Mouse (Mus musculus) retina, postnatal 7 days (tissue): ENCODE measurements at regions not wholly inside any gene's neighbourhood (a gene's known extent, or its start where the extent isn't known, plus 50 kb on each side); places are given as distances from the start of the nearest gene placed in this dataset.
A peak's percentile ranks its signal among the peaks of the same experiment; 100 is the strongest.

Experiments used
- DNase-seq: peaks from one replicate; pipeline ENCODE4 v3.0.0-alpha.2; 2012; ENCODE audit warnings: low read depth, low spot score

DNA sequence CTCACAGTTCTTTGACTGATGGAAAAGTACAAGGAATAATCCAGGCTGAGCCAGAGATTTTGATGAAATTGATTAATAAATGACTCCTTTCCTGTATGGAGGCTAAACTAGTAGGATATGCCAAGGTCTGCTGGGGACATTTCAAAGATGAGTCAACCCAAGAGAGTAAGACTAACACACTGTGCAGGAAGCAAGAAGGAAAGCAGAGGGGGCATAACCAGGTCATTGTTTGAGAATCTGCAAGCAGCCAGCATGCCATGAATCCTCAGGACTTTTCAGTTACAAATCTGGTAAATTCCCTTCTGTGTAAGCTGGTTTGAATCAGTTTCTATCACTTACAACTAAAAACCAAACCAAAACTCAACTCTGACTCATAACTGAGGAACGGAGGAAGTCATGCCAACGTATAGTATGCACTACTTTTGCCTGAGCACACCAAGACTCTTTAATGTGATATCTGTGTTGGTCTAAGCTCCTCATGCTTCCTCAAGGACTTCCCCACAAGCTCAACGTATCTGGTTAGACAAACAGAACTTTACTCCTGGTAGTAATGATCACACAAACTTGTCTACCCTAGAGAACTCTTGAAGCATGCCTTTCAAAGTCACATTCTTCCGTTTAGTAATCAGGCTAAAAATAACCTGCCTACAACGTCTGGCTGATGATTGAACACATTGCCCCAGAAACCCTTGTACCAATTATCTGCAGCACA is 314.0 kb upstream of the Adamts9 start:
- no peak for DNase-seq

DNA sequence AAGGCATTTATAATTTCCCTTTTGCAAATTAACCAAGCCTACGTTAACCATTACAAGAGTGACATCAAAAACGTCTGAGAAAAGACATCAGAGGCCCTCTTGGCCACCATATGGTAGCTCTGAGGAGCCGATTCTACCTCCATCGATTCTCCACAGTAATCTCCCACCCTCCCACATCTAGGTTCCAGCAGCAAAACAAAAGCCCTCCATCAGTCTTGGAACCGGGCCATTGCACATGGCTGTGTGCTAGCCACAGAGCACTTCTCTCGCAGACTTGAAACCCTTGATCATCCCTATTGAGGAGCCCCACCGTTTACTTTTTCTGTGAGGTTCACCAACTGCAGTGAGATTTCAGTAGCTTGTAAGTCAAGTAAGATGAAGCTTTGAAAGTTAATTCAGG is 310.5 kb upstream of the Adamts9 start:
- no peak for DNase-seq

DNA sequence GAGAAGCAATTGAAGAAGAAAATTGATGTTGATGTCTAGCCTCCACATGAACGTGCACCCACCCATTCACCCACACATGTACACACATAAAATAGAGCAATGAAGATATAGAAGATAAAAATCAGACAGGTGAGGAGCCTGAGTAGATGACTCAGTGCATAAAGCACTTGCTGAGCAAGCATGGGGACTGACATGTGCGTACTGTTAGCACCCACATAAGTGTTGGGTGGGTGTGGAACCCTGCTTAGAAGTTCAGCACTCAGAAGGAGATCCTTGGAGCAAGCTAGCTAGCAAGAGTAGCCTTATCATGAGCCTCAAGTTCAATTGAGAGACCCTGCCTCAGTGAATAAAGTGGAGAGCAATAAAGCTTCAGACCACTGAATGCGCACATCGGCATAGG is 305.7 kb upstream of the Adamts9 start:
- no peak for DNase-seq

DNA sequence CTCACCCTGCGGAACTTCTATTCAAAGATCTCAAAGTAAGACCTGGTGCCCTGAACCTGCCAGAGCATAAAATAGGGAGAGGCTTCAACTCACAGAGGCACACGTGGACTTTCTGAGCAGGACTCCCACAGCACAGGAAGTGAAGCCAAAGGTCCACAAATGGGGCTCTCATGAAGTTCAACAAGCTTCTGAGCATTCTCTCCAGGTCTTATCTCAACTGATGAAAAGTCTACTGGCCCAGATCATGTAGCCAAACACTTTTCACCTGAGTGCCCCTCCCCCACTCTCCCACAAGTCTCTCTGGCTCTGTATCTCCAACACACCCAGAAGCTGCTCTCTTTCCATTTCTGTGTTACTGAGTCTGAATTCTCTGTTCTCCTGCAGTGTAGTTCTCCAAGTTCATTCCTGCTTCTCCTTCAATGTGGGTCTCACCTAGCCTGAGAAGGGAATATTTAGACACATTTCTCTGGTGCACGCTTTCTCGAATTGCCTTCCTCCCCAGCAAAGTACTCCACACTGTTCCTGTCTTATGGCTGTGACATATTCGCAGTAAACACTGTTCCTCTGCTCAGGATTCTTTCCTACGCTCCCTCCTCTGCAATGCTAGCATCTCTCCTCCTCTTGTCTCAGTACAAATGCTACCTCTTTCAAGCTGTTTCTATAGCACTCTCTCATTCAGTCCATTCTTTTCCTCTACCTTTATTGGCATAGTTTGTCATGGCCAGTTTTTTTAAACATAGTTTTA is 303.4 kb upstream of the Adamts9 start:
- no peak for DNase-seq

DNA sequence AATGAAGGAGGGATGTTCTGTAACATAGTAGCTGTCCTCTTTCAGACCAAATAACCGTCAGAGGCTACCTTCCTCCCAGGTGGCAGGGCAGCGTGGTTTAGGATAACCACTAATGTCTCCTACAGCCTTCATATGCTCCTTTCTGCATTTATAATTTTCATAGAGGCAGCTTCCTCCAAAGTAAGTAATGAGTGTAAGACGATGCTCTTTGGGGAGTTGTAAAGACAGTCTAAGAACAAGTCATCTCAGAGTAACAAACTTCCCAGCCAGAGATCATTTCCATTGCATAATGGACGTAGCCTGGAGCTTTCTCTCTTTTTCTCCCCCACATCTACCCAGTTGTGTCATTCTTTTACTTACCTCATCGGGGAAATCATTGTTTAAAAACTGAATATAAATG is 292.3 kb upstream of the Adamts9 start:
- no peak for DNase-seq

DNA sequence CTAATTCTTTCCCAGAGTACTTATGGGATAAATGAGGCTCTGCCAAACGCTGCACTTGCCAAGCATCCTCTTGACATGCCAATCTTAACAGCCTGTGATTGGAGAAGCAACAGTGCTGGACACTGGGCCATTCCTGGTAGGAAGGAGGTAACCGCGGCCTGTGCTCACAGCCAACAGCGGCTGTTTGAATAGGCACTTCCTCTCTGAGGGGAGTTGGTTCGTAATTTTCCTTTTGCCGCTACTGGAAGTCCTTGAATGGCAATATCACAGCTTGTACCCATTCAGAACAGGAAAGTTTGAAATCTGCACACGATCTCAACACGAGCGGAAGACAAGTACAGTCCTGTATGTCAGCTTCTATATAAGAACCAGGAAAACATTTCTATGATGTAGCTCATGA is 289.3 kb upstream of the Adamts9 start:
- DNase-seq = no peak

DNA sequence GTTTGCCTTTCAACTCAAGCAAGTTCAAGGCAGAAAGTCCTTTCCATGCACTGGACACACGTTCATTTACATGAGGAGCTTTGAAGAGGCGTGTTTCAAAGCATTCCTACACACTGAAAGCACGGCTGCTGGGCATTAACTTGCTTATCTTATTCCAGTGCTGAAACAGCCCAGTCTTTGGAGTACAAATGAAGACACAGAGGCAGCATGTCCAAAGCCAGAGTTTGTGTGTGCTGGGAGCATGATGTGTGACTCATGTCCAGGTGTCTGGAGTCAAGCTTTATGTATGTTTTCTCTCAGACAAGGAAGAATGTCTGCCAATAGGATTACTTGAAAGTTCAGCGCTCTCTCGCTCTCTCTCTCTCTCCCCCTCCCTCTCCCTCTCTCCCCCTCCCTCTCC is 287.2 kb upstream of the Adamts9 start:
- no peak for DNase-seq

DNA sequence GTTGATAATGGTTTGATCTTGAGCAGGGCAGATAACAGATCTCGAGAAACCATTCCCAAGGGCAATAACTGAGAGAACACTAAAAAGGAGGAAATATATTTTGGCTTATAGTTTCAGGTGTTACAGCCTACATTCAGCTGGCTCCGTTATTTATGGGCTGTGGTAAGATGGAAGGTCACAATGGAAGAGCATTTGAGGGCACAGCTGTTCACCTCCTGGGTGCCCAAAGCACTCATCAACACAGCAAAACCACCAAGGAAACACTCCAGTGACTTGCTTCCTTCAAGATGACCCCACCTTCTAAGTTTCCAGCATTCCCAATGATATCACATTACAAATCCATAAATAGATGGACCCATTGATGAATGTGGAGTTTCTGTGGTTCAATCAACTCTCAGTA is 286.0 kb upstream of the Adamts9 start:
- no peak for DNase-seq

DNA sequence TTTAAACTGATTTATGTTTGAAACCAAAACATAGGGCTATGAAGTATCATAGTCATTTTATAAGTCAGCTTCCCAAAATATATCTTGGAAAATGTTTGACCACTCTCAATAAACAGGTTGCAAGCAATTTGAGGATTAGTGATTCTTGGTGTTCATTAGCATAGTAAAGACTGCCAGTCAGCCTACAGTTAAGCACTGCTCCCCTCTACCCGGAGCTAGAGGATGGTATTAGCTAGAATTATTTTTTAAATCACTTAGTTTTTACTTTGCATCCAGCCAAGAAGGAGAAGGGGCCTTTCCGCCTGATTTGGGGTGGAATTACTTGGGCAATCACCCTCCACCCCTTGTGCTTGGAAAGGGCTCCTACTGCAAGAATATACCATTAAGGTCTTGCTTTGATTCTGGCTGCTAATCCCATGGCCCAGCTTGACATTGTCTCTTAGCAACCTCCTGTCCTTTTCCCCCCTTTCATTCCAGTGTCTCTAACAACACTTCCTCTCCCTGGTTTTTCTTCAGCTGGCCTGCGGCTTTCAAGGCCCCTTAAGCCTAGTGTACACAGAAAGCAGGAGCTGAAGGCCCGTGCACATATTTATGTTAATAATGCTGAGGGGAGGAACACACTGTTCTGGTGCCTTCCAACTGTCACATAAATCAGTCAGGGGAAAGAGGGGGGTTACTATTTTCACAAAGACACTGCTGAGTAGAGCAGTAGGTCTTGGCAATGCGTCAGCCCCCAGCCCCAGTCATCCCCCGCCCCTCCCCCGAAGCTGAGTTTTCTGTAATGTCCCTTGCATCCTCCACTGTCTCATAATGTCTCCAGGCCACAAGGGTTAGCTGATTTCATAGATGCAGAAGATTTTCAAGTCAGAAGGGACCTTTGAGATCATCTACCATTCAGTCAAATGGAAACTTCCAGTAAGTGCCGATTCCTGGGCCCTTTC is 280.6 kb upstream of the Adamts9 start:
- no peak for DNase-seq

DNA sequence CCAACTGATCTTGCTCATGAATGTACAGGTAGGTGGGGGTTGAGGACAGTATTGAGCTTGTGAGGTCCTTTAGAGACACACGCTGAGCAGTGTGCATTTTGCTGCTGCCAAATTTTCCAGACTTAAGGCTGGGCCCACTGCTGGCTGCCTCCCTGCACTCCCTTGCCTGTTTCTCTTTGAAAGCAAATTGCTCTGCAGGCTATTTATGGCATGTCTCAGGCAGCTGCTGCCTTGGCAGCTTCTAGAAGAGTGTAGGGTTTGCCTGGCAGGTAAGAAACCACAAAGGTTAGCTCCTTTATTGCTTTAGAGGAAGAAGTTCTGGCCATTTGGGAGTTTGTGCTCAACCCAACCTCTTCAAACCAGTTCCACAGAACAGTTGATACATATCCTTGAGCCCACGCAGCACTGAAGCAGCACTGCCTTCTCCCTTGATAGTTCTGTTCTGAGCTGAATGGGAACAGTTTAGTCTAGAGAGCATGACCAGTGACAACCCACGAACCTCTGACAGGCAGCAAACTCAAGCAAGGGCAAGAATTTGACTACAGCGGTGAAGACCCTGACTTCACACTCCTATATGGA is 274.8 kb upstream of the Adamts9 start:
- DNase-seq = no peak

DNA sequence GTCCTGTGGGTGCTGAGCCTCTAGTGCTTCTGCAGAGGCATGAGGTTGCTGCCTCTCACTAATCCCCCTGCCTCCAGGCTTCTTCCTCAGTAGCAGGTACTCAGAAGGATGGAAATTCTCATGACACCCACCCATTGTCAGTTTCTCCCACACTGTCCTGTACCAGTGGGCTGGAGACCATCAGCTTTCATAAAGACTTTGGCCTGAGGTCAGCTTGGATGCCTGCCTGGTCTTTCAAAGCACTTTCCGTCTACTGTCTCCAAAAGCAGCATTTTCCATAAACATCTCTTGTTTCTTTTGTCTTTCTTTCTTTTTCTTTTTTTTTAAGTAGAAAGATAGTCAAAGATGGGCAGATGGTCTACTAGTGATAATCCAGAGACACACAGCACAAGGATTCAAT is 257.6 kb upstream of the Adamts9 start:
- DNase-seq = no peak

DNA sequence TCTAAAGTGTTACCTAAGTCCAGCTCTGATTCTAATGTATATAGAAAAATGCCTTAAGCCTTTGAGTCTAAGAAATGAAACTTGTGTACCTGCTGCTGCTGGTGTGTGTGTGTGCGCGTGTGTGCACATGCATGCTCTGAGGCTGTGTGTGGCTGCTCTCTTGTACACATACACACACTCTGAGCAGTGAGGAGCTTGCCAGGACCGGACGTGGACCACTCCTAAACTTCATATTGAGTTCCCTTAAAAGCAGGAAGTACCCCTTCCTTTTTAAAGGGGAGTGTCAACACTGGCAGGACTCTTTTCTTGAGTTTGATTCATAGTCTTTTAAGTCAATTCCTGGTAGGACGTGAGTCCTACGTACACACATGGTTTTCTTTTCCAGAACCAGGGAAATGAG is 251.4 kb upstream of the Adamts9 start:
- no peak for DNase-seq

DNA sequence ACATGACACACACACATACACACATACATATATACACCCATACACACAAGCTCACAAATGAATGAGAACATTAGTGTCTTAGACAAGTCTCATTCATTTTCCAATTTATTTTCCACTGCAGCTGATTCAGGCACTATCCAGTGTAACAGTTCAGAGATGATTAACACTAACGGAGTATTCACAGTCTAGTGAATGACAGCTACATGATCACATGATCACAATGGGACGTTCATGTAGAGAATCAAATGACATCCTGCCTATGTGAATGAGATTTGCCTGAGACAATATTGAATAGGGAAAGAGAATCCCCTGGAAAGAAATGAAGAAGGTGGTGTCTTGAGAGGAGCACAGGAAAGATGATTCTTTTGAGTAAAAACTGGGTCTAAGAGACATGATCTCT is 249.7 kb upstream of the Adamts9 start:
- no peak for DNase-seq

DNA sequence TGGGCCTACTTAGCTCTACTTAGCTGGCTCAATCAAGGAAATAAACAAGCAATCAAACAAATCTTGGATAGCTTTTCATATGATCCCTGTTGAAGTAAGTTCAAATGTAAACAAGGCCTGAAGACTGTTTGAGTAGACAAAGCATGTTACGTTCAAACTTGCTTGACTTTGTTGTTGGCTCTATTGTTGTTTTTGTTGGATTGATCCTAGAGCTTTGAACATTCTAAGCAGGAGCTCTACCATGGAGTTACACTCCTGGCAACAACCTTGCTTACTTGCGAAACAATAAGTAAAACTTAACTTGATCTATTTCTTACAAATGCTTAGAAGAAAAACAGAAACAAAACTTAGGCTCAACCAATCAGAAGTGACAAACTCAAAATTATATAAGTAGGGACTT is 247.7 kb upstream of the Adamts9 start:
- no peak for DNase-seq

DNA sequence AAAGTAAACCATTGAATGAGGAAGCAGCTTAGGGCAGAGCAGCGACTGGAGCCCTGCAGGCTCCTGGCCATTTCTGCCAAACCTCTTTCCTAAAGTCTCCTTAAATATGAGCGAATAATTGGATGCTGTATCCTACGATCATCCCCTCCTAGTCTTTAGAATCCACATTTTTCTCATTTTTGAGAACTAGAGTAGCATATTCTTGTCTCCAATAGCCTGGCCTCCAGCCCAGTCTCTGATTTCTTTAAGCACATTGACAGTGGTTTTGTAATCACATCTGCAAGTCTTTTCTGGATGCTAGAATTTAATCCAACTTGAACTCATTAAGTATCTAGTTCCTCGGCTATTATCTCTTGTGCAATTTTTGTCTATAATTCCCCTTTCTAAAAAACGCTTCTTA is 225.2 kb upstream of the Adamts9 start:
- DNase-seq = no peak

DNA sequence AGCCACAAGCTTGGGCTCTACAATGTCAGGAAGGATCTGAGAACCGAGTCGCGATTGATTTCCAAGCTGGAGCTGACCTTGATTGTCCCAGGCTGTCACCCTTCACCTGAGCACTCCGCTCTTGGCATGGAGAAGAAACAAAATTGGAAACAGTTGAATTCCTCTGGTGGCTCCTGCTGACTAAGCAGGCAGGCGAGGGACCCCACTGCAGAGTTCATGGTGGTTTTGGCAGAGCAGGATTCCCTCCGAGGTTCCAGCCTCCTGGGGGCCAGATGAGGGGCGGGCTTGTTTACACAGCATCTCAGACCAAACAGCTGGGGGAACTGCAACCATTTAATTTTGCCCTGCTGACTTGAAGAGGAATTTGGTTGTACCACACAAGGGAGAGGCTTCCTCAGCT is 224.0 kb upstream of the Adamts9 start:
- no peak for DNase-seq

DNA sequence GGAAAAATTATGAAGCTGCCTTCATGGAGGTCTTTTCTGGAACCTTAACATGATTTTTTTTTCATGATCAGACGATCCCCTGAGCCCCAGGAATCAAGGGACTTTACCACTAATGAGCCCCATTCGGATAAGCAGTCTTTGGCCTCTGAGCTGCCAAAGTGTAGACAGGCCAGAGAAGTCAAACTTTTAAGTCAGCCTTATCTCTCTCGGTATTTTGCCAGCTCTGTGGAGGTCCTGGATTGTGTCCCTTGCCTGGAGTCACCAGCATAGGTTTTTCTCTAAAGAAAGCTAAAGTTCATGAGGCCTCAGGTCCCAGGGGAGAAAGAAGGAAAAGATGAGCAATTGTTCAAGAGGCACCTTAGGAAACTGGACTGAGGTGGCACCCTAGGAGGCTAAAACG is 222.7 kb upstream of the Adamts9 start:
- DNase-seq = no peak

DNA sequence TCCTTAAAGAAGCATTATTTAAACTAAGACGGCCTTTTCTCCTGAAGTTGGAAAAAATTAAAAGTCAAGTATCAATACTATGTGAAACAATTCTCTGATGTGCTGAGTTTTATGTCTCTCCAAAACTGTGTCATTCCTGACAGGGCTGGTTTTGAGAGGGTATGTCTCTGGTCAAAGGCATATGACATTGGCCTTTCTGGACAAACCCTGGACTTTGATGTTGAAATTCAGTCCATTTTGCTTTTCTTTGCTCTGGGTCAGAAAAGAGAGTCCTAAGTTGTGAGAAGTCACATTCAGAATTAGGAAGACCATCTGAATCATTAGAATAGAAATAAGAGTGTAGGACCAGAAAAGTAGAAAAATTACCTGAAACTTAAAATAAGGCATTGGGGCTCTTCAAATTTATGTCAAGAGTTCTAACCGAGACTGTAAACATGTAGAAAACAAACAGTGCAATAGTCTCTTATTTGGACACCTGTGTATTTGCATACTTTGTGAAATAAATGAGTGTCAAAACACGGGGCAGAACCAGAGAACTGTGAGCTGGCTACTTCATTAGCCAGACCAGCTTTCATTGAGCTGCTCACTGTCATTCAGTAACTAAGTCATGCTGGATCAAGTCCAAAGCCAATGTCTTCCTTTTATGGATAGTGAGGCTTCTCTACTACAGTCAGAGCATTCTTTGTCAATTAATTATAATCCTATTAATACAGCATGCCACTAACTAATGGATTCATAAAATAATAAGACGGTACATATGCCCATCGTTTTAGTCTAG is 209.3 kb upstream of the Adamts9 start:
- peak; percentile 27 for DNase-seq

DNA sequence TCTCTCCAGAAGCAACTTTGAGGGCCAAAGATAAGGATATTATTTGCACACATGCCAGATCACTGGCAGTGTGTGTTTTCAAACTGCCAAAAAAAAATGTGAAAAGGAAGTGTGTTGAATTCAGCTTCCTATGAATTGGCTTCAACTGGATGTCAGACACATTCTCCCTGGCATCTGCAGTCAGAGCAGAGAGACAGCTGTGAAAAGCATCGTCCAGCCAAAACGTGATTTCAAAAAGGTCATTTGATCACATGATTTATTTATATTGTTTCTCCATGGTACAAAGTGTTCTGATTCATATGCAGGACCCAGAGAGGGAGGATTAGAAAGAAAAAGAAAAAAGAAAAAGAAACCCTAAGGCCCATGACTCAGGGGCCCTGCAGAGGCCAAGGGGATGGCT is 207.2 kb upstream of the Adamts9 start:
- no peak for DNase-seq

DNA sequence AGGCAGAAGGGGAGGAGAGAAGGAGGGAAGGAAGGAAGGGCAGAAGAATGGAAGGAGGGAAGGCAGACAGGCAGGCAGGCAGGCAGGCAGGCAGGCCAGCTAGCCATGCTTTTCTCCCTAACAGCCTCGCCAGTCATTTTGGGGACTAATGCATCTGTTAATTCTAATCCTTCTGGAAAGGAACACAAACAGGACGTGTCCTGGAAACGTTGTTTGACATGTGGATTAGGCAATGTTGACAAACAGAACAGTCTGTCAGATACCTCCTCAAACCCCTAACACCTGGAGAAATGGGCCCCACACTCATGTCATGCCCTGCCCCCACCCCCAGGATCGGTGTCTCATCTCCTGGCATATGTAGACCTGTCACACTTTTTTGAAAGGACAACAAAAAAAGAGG is 206.7 kb upstream of the Adamts9 start:
- DNase-seq = no peak

DNA sequence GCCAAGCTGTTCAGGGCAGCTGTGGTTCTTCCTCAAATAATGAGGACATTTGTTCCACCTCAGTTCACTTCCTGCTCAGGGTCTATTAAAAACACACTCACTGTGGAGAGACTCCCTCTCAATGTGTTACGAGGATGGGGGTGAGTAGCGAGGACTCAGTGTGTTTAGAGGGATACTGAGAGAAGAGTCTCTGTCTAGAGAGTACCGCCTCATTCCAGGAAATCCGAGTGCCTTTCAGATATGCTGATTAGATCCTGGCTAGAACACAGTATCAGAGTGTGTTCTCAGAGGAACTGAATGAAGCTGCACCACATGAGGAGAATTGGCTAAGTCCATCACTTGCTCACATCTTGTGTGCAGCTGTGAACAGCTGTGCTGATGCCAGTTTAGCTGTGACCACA is 197.0 kb upstream of the Adamts9 start:
- no peak for DNase-seq
